Mouse (Mus musculus) kidney, adult 18-20 months (tissue): ENCODE measurements around the gene Apol7a.
"Not testable (repeated sequence)": the region's sequence is repeated elsewhere in the genome, so short reads cannot be mapped to it uniquely, and the experiment has no call there.

Source experiments
- DNase-seq: peaks from one replicate; pipeline ENCODE4 v3.0.0; 2021

Gene Apol7a

GRCm38 (mm10) chr15:77399027-77399426, at the start of gene Apol7a:
Gene Apol7a (minus strand): TSS chr15:77399110.
- peak; percentile 13 for DNase-seq

- DNase-seq, result not testable (repeated sequence)
These were observed 48.5 kb upstream of the Apol7a start, which contains the start of gene Apol7b for GRCm38 (mm10) chr15:77447392-77447791. Gene Apol7b (minus strand): TSS chr15:77447492.

DNA sequence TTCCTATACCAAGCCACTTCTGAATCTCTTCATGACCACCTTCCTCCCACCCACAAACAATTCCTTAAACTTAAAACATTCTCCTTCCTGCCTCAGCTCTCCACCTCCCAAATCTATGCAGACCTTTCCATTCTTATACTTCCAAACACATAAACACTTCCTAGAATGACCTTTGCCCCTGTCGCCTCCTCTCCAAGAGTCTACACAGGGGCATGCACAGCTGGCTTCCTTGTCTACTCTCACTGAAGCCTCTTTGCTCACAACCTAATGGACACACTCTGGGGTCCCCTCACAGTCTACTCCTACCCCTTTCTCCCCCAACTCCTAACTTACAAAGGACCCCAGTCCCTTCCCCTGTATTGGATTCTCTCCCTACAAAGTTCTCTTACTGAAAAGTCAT, 46.8 kb upstream of the Apol7a start:
- DNase-seq, result not testable (repeated sequence)

DNA sequence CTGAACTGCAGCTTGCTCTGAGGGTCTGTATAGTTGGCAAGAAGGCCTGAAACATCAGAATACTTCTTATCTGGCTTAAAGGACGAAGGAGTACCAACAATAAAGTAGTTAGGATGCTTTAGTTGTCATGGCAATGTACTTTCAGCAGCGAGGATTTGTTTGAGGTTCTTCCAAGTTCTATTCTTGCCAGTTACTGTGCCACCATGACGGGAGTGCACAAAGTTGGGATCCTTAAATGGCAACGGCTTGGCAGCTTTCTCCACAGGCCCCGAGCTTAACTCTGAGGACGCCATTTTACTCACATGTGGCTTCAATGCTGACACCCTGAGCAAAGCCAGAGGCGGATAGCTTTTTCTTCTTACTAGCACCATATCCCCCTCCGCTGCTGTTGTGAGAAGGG, 45.8 kb upstream of the Apol7a start:
- not testable (repeated sequence) for DNase-seq

DNA sequence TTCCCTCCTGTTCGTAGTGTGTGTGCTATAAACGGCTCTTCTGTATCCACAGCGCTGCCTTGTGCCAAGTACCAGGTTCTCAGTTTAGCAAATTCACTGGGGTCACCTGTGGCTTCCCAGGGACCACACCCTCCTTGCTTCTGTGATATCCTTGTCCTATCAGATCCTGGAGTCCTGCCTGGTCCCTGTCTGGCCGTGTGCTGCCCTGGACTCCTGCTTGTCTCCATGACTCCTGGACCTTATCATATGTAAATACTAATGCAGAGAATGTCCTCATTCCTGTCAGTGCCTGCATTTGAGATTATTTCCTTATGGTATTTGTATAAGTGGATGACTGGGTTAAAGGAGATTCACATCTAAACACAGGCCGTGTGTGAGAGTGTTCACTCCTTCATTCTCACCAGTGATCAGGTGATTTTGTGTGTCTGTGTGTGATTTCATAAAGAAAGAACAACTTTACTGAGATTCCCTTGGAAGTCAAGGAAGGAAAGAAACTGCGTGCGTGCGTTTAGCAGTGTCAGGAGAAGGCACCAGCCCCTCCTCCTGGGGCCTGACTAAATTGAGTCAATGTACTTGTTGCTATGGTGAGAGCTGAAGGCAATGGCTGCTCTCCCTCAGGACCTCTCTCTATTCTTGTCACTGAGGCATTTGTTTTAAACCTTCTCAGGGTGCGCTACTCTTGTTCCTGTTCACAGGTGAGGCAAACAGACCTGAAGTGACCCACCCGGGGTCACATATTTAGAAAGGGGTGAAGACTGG, 30.0 kb upstream of the Apol7a start:
- DNase-seq, result not testable (repeated sequence)

DNA sequence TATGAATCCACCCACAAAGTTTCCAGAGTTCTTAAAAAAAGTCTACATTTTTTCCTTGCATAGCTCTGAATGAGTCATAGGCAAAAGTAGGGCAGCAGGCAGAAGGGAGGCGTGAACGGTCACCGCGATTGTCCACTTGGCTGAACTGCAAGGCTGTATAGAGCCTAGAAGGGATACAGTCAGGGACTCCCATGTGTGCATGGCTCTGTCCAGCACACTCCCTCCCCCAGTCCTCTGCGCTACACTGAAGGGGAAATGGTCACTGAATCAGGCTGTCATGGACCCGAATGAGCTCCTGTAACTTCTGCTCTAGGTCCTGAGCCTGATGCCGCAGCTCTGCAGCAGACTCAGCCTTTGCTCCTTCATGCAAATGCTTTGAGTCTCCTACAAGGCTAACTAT, 24.0 kb upstream of the Apol7a start:
- not testable (repeated sequence) for DNase-seq

DNA sequence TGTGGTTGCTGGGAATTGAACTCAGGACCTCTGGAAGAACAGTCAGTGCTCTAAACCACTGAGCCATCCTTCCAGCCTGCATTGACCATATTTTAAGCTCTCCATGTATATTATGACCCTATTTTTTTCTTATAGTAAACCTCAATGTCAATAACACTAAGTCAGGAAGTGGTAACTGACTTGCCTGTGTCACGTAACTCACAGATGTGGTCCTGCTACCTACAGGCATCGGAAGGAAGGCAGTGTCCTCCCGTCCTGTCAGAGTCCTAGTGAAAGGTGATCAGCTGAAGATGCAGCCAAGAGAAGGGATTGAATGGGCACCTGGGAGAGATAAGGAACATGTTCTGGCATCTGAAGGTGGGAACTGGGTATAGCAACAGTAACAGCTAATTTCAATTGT, 20.7 kb upstream of the Apol7a start:
- DNase-seq, result not testable (repeated sequence)

- DNase-seq, result not testable (repeated sequence)
These were observed 17.9 kb upstream of the Apol7a start for GRCm38 (mm10) chr15:77416655-77417333.

GRCm38 (mm10) chr15:77415653-77416052, 16.7 kb upstream of the Apol7a start:
- DNase-seq, result not testable (repeated sequence)

DNA sequence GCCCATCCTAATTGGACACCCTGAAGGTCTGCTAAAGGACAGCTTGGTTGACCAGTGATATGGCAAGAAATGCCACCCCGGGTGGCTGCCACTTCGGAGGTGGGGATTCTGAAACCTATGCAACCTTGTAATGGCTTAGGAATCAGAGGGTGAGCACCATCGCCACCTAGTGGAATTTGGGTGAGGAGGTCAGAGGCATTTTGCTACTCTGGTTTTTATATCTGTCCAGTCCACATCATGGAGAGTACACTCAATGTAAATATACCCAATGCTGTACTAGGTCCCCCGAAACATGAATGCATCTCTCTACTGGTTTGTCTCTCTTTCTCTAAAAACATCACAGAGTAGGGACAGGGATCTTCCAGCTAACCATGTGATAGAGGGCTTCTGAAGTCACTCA, 13.8 kb upstream of the Apol7a start:
- not testable (repeated sequence) for DNase-seq

DNA sequence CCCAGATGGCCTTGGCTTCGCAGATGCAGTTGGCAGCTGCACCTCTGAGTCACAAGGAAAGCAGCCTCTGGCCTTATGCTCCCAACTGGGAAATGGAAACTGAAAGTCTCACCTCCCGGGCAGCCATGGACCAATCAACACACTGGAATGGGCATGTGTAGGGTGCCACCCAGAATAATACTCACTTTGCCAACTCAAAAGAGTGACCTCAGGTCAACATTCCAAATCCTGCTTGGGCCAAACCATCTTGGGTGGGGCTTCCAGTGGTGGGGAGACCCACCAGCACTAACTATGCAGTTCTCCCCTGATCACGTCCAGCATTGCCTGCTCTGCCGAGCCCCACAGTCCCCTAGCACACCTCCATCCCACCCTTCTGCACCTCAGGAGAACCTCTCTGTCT, 12.1 kb upstream of the Apol7a start, which contains the start of gene Apol9a:
Gene Apol9a (minus strand): TSS at position 101 of the 400 bp plus-strand sequence.
- not testable (repeated sequence) for DNase-seq

GRCm38 (mm10) chr15:77406370-77406769, 7.5 kb upstream of the Apol7a start:
- DNase-seq, result not testable (repeated sequence)

- not testable (repeated sequence) for DNase-seq
These were observed 1.3 kb downstream of the Apol7a start for GRCm38 (mm10) chr15:77397450-77398132.

- not testable (repeated sequence) for DNase-seq
These were observed 5.1 kb downstream of the Apol7a start for GRCm38 (mm10) chr15:77393832-77394231.

GRCm38 (mm10) chr15:77387462-77387861, 11.4 kb downstream of the Apol7a start:
- DNase-seq, result peak; percentile 37

GRCm38 (mm10) chr15:77384340-77385030, 14.4 kb downstream of the Apol7a start:
- DNase-seq, result no peak

- no peak for DNase-seq
These were observed 16.0 kb downstream of the Apol7a start for GRCm38 (mm10) chr15:77382880-77383279.

DNA sequence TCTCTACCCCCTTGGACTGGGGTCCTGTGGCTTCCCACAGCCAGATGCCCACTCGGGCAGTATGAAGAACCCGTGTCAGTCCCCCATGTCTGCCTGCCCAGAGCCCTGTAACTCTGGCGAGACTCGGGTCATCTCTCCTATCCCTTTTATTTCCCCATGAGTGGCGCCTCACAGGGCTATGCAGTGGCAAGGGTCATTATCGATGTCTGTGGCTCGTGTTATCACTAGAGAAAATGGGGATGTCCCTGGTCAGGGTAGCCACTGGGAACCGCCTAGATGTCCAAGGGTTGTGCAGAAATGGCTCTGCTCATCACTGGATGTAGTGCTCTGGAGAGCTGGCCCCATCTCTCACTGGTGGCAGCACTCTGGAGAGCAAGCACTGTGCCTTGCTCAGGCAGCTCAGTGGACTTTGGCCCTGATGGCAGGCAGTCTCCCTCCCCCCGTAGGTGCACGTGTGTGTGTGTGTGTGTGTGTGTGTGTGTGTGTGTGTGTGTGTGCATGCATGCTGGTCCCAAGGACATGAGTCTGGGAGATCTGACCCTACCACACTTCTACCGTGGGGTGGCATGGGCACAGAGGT, 16.5 kb downstream of the Apol7a start:
- DNase-seq, result peak; percentile 13

- DNase-seq, result no peak
These were observed 17.4 kb downstream of the Apol7a start for GRCm38 (mm10) chr15:77381481-77381880.

DNA sequence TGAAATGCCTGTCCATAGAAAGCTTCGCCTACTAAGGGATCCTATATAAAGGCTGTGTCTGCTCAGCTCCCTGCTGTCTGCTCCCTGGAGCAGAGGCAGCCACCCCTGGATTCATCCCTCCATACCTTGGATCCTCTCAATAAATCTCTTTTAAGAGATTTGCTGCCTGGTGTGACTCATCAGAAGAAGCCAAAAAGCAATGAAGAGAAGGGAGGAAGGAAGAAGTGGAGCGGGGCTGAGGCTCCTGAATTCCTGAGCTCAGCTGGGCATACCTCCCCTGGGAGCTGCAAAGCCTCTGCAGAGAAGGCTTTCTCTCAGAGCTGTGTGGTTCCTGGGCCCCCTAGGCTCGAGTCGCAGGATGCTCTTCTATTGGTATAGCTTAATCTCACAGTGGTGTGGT, 19.0 kb downstream of the Apol7a start:
- no peak for DNase-seq

- DNase-seq, result no peak
These were observed 21.5 kb downstream of the Apol7a start for GRCm38 (mm10) chr15:77377419-77377818.

DNA sequence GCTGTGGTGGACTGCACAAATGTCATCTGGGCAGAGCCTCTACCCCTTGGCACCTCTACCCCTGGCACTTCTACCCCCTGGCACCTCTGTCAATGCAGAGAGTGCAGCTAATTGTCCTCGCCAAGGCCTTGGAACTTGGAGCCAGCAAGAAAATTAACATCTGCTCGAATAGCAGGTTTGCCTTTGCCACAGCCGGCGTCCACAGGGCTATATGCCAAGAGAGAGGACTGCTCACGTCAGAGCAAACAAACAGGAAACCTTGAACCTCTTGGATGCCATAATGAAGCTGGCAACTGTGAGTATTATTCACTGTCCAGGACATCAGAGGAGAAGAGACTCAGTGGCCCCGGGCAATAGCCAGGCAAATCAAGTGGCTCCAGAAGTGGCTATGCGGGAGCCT, 22.0 kb downstream of the Apol7a start:
- peak; percentile 13 for DNase-seq
